Mouse (Mus musculus): ENCODE results near the gene March10. TPM values are rescaled to one million over a fixed set of nuclear protein-coding genes. Genes with fewer than 3 reads are reported as not detected.

March10 gene
- total RNA-seq, 2 experiments from 2014 or later: not detected

GRCm38 (mm10) chr11:105465488-105465887 is 9.0 kb upstream of the March10 start:
- DNase-seq: no peak

- no peak for DNase-seq
These were observed 8.0 kb upstream of the March10 start for GRCm38 (mm10) chr11:105464430-105464967.

GRCm38 (mm10) chr11:105459900-105460299 is 3.4 kb upstream of the March10 start:
- DNase-seq: peak; percentile 22 to 40

DNA sequence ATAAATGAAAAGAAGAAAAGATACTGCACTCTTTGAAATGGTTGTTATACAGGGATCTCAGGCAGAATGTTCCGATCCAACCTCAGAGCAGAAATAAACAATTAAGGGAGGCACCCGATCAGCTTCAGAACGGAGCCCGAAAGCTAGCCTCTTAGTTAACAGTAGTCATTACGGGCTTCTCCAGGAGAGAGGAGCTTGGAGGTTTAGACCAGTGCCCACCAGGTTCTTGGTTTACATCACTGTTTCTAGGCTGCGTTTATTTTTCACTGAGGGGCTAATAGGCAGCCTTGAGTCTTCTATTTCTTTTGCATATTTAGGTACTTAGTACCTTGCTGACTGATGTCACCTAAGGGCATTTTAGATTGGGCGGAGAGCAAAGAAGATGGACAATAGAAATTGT is 506 bp upstream of the March10 start:
- DNase-seq: no peak

DNA sequence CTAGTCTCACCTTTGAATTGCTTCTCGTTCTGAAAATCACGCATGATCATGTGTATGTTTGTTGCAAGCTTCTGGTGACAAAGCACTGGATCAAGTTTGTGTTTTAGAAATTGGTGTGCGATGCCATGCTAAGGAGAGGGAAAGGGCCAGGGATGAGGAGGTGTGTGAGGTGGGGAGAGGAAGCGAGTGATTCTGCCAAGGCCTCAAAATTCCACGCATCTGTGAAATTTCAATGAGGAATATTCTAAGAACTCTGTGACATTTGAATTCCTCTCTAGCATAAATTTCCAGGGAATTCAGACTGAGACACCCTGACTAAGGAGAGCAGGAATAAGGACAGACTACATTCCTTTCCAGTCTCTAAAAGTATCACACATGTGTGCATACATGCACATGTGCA is 1.4 kb downstream of the March10 start:
- no peak for DNase-seq

- no peak for DNase-seq
These were observed 3.5 kb downstream of the March10 start for GRCm38 (mm10) chr11:105453084-105453483.

GRCm38 (mm10) chr11:105452504-105452903 is 4.0 kb downstream of the March10 start:
- DNase-seq: no peak

DNA sequence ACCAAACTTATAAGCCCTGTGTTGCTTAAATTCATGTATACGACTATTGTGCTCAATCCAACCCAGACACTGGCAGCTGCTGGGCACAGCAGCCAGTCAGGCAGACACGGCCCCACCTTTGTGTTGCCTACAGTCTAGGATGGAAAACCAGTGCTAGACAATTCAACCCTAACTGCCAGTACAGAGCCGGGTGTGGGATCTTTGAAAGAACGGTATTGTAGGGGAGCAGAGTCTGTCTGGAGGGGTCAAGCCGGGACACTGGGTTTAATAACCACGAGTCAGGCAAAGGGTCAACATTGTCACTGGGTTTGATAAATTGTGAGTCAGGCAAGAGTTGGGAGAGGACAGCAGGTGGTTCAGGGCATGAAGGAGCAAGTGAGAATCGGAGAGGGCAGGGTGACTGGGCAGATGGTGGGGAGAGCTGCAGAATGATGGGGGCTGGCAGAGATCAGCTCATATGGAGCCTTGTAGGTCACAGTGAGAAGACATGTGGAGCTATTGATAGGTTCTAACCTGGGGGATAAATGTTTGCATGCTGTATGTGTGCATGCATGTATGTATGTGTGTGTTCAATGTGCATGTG is 4.9 kb downstream of the March10 start:
- DNase-seq: no peak

GRCm38 (mm10) chr11:105449581-105450315 is 6.8 kb downstream of the March10 start:
- DNase-seq: no peak

GRCm38 (mm10) chr11:105447661-105448060 is 8.9 kb downstream of the March10 start:
- DNase-seq: peak in 1 of 2 experiments; percentile 29

- DNase-seq: no peak
These were observed 10.3 kb downstream of the March10 start for GRCm38 (mm10) chr11:105446221-105446620.

DNA sequence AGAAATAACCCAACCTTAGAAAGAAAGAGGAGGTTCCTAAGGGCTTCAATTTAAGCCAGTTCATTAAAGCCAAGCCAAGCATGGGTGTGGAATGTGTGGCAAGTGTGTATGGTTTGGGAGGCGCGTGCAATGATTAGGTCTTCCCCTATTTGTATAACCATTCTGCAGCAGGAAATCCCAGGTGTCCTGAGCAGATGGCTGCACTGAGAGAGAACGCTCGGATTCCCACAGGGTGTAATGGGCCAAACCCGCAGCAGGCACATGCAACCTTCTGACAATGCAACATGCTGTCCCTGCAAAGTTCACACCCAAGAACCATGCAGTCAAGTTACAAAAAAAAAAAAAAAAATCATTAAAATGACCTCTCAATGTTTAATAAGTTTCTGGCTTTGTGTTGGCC is 10.8 kb downstream of the March10 start:
- no peak for DNase-seq

- DNase-seq: no peak
These were observed 11.6 kb downstream of the March10 start for GRCm38 (mm10) chr11:105444929-105445328.

DNA sequence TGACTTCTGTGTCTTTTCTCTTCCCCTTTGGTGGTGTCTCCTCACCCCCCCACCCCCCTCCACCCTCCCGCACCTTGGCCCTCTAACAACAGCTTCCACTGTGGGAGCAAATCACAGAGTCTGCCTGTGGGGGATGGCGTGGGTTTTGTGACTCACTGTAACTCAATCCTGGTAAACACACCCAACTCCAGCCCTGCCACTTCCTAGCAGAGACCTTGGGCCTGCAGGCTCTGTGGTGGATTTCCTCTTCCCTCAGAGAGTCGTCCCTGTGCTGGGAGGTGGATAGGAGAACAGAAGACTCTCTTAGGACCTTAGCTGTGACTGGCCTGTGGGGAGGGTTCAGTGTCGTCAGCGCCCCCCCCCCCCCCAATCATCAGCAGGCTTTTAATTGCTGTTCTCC is 13.0 kb downstream of the March10 start:
- DNase-seq: no peak

- no peak for DNase-seq
These were observed 16.7 kb downstream of the March10 start for GRCm38 (mm10) chr11:105439796-105440195.

DNA sequence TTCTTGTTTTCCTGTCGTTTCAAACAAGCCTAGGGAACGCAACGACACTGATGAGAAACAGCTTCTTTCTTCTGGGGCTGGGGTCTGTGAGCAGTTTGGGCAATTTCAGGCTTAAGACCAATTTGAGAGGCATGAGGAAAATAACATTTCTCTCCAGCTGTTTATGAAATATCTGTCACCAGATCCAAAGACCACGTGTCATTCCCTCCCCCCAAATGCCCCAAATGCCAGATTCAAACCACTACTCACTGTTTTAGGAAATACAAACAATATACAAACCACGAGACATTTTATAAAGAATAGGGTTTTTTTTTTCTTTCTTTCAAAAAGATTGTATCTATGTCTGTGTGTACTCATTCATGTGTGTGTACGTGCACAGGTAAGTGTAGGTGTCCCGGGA is 17.6 kb downstream of the March10 start:
- no peak for DNase-seq

GRCm38 (mm10) chr11:105426441-105426840 is 30.1 kb downstream of the March10 start:
- no peak for DNase-seq

DNA sequence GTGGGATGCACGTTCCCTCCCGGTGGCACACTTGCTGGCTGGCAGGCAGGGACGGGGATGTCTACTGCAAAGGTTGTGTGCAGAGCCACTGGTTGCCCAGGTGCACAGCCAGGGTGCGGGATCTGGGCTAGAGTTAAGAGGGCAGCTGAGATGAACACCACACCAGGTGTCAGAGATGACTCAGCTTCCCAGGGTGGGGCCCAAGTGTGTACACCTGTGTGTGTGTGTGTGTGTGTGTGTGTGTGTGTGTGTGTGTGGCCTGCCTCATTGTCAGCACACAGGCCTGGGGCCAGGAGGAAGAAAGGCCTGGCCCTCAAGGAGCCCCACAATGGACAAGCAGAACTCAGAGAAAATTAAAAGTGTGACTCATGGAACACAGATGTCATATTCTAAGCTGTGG is 31.9 kb downstream of the March10 start:
- no peak for DNase-seq

- DNase-seq: peak; percentile 39 to 56
These were observed 35.7 kb downstream of the March10 start for GRCm38 (mm10) chr11:105420671-105421450.

DNA sequence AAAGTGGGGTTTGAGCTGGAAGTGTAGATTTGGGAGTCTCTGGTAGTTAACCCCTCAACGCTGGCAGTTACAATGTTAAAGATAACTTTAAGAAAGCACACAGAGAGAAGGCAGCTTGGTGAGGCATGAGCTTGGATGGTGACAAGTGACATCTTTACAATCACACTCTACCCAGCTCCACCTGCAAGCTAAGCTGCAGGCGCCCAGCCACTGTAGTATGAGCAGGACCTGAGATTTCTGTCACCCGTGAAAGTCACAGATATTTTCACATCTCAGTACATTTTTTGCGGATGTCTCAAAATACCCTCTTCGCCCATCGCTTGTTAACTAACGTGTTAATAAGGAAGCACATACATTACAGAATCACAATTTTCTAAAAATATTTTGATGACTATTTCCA is 36.6 kb downstream of the March10 start:
- no peak for DNase-seq

DNA sequence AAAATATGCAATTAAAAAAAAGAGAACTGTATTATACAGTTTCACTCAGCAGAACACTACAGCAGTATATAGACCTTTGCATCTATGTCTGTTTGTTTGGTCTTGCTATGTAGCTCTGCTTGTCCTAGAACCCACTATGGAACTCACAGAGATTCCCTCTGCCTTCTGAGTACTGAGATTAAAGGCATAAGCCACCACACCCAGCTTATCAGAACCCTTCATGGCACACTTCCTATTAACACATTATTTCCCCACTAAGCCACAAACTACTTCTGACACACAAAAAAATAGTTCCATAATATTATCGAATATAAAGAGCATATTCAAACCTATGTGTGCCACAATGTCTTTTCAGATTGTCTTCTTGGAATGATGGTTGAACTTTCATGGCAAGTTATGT is 42.5 kb downstream of the March10 start:
- DNase-seq: no peak

DNA sequence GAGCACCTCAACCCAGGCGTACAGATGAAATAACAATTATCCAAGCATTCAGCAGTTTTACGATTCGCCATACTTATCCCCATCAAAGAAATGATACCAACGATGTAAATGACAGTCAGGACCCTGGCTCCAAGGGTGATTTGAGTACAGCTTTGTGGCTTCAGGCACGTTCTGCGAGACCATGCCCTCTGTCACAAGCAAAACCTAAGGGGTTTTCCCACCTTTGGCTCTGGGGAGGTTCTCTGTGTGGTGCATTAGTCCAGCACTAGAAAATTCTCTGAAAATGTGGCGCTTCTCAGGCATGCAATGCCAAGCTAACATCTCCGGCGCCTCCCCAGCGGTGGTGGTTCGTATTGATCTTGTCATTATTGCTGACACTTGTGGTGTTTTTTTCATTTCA is 47.1 kb downstream of the March10 start:
- no peak for DNase-seq

- no peak for DNase-seq
These were observed 48.6 kb downstream of the March10 start for GRCm38 (mm10) chr11:105407846-105408441.
